Mouse (Mus musculus) hindbrain, embryonic 12.5 days (tissue): ENCODE measurements around the gene Klhl25. TPM values are rescaled to one million over a fixed set of nuclear protein-coding genes. Genes with fewer than 3 reads are reported as not detected.

Experiments used
- ATAC-seq: fragments of 200-750 bp; cut with Nextera tagmentation; 2 replicates; pipeline ENCODE4 v1.8.0; 2017; ENCODE audit warnings: moderate TSS enrichment; ENCODE audit not compliant: low FRiP score
- H3K27ac ChIP-seq: fragments of 300-500 bp; sonication (generic); 2 replicates; pipeline ENCODE4 v1.5.1; 2016; ENCODE audit warnings: mild to moderate bottlenecking
- H3K27me3 ChIP-seq: fragments of 300-500 bp; sonication (generic); 2 replicates; pipeline ENCODE4 v1.6.1; 2016; ENCODE audit warnings: mild to moderate bottlenecking
- H3K36me3 ChIP-seq: fragments of 300-500 bp; sonication (generic); 2 replicates; pipeline ENCODE4 v1.6.1; 2016; ENCODE audit warnings: mild to moderate bottlenecking
- H3K4me1 ChIP-seq: fragments of 300-500 bp; sonication (generic); 2 replicates; pipeline ENCODE4 v1.6.1; 2016
- H3K4me2 ChIP-seq: fragments of 300-500 bp; sonication (generic); replicated peaks from 2 replicates; pipeline ENCODE4 v1.6.1; 2016; ENCODE audit warnings: mild to moderate bottlenecking
- H3K4me3 ChIP-seq: fragments of 300-500 bp; sonication (generic); 2 replicates; pipeline ENCODE4 v1.5.1; 2016; ENCODE audit warnings: mild to moderate bottlenecking
- H3K9ac ChIP-seq: fragments of 300-500 bp; sonication (generic); 2 replicates; pipeline ENCODE4 v1.6.1; 2016; ENCODE audit warnings: mild to moderate bottlenecking, moderate library complexity
- H3K9me3 ChIP-seq: fragments of 300-500 bp; sonication (generic); replicated peaks from 2 replicates; pipeline ENCODE4 v1.6.1; 2016; ENCODE audit warnings: mild to moderate bottlenecking
- WGBS: fragments of 180-500 bp; shearing (Covaris S2); methylation state at CpG from one replicate; pipeline ENCODE4 v1.1.7; 2016; 5-methylcytosine and 5-hydroxymethylcytosine counted together
- polyA plus RNA-seq: library from polyadenylated mRNA; unstranded; fragments of >200 nt; fragmentation: Nextera tagmentation; extraction: Ambion mirVana; gene quantifications from 2 replicates; pipeline ENCODE4 v1.2.1, GENCODE M21; 2016

Klhl25 gene
- polyA plus RNA-seq: 26.0 and 26.7 TPM in 2 replicates

- Histone ChIP-seq H3K4me2 (peak within 1 kb of the TSS; percentile 76), H3K4me3 (peak within 1 kb of the TSS; percentile 90), H3K9me3 (no peaks in the 10 kb centered on the region), H3K27ac (peak within 1 kb of the TSS; percentile 81), H3K27me3 (no peaks in the 10 kb centered on the region), H3K36me3 (no peaks in the 10 kb centered on the region), H3K4me1 (peaks cover 29% of the 10 kb centered on the region), H3K9ac (peak within 1 kb of the TSS; percentile 87)
- under 1% methylated on average over 60 of the region's 60 CpGs for WGBS
- peak; percentile 95 for ATAC-seq
Measured at GRCm38 (mm10) chr7:75848115-75848775, at the start of gene Klhl25. Klhl25 (plus strand) TSS chr7:75848310.

GRCm38 (mm10) chr7:75800530-75800929 is 47.6 kb upstream of the Klhl25 start:
- ATAC-seq: no peak
- Histone ChIP-seq H3K36me3 (no peaks in the 10 kb centered on the region), H3K9ac (no peak overlapping the region), H3K27me3 (no peaks in the 10 kb centered on the region), H3K27ac (no peak overlapping the region), H3K9me3 (no peaks in the 10 kb centered on the region), H3K4me2 (no peak overlapping the region), H3K4me3 (no peak overlapping the region), H3K4me1 (peaks cover 7% of the 10 kb centered on the region)
- 75% methylated on average over 4 of the region's 4 CpGs for WGBS

DNA sequence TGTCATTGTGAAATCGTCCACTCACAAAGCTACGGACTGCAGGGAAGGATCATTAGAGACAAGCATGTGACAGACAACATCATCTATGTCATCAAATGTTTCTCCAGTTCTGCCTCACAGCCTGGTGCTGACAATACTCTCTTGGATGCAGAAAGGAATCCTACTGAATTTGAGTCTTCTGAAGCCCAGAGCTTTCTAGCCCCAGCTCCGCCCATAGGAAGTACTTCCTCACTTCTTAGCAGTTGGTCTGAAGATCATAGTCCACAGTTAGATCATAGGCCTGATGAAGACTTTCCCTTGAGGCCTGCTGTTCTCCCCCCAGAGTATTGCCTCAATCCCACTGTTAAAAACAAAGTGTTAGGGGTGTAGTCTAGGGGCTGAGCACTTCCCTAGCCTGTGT is 47.1 kb upstream of the Klhl25 start:
- Histone ChIP-seq H3K4me2 (no peak overlapping the region), H3K4me1 (peaks cover 7% of the 10 kb centered on the region), H3K27me3 (no peaks in the 10 kb centered on the region), H3K27ac (no peak overlapping the region), H3K4me3 (no peak overlapping the region), H3K9me3 (no peaks in the 10 kb centered on the region), H3K36me3 (no peaks in the 10 kb centered on the region), H3K9ac (no peak overlapping the region)
- ATAC-seq: no peak
- 92% methylated on average over 3 of the region's 3 CpGs for WGBS

GRCm38 (mm10) chr7:75801621-75802358 is 46.3 kb upstream of the Klhl25 start:
- no peak for ATAC-seq
- H3K4me3 ChIP-seq: no peak overlapping the region
- H3K4me2 ChIP-seq: no peak overlapping the region
- H3K4me1 ChIP-seq: no peaks in the 10 kb centered on the region; the same call in 1 of the 2 replicates
- H3K9ac ChIP-seq: no peak overlapping the region
- 88% methylated on average over 5 of the region's 5 CpGs for WGBS
- H3K27me3 ChIP-seq: no peaks in the 10 kb centered on the region
- H3K9me3 ChIP-seq: no peaks in the 10 kb centered on the region
- H3K27ac ChIP-seq: no peak overlapping the region
- H3K36me3 ChIP-seq: no peaks in the 10 kb centered on the region

GRCm38 (mm10) chr7:75802887-75803286 is 45.2 kb upstream of the Klhl25 start:
- WGBS: 72% methylated on average over 3 of the region's 3 CpGs
- H3K27ac ChIP-seq: no peak overlapping the region
- no peak overlapping the region for H3K4me2 ChIP-seq
- no peak overlapping the region for H3K9ac ChIP-seq
- no peak overlapping the region for H3K4me3 ChIP-seq
- no peaks in the 10 kb centered on the region for H3K9me3 ChIP-seq
- ATAC-seq: no peak
- H3K36me3 ChIP-seq: no peaks in the 10 kb centered on the region
- no peaks in the 10 kb centered on the region for H3K27me3 ChIP-seq
- H3K4me1 ChIP-seq: no peaks in the 10 kb centered on the region

- Histone ChIP-seq H3K9me3 (no peaks in the 10 kb centered on the region), H3K4me2 (no peak overlapping the region), H3K4me1 (no peaks in the 10 kb centered on the region), H3K27ac (no peak overlapping the region), H3K9ac (no peak overlapping the region), H3K36me3 (no peaks in the 10 kb centered on the region), H3K27me3 (no peaks in the 10 kb centered on the region), H3K4me3 (no peak overlapping the region)
- 78% methylated on average over 4 of the region's 4 CpGs for WGBS
- no peak for ATAC-seq
Measured at GRCm38 (mm10) chr7:75806161-75806560, 41.9 kb upstream of the Klhl25 start.

DNA sequence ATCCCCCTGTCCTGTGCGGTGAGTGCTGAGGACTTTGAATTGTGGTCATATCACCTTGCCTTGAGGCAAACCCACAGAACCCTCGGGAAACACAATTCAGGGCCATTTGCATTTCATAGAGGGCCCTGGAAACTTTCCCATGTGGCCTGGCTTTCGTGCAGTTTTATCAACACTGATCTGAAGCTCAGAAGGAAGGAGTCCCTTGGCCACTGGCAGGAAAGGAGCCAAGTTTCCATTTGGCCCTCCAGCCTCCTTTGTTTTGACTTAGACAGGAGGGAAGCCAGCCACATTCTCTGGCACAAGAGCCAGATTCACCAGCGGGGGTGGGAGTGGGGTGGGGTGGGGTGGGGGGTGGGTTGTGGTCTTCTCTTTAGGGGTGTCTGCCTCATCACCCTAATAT is 41.4 kb upstream of the Klhl25 start:
- H3K9ac ChIP-seq: no peak overlapping the region
- no peak for ATAC-seq
- 53% methylated on average over 4 of the region's 4 CpGs for WGBS

DNA sequence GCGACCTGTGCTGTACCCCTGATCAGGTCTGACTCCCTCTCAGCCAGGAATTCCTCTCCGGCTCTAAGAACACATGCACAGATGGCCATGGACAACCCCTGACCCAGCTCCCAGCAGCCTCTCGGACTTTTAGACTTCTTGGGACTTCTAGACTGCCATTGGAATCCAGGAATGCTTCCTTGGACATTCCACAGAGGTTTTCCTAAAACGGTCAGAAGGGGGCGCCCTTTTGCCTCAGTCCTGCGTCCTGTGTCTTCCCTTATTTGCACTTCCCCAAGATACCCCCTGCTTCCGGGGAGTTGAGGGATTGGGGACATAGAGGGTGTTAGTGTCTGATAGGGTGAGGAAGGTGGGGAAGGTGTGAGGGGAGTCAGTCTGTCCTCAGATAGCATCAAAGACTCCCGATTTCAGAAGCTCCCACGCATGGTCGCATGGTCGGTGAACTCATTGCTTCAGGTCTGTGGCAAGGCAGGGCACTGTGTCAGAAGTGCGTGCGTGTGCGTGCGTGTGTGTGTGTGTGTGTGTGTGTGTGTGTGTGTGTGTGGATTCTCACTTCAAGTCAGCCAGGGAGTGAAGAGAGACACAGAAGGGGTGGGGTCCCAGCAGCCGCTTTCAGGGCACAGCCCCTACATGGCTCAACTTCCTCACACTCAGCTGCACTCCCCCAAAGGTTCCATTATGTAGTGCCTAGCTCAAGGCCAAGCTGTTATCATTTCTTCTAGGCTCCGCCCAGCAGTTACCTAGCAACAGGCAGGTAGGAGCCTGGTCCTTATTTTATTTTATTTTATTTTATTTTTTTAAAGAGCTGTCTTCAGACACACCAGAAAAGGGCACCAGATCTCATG is 40.4 kb upstream of the Klhl25 start:
- Histone ChIP-seq H3K27me3 (no peaks in the 10 kb centered on the region), H3K4me2 (no peak overlapping the region), H3K36me3 (no peaks in the 10 kb centered on the region), H3K27ac (no peak overlapping the region), H3K4me3 (no peak overlapping the region), H3K9ac (no peak overlapping the region), H3K9me3 (no peaks in the 10 kb centered on the region), H3K4me1 (no peaks in the 10 kb centered on the region)
- no peak for ATAC-seq
- 78% methylated on average over 17 of the region's 17 CpGs for WGBS

More for the DNA sequence above, 41.4 kb upstream of the Klhl25 start:
- no peaks in the 10 kb centered on the region for H3K27me3 ChIP-seq
- no peak overlapping the region for H3K4me3 ChIP-seq
- no peak overlapping the region for H3K4me2 ChIP-seq
- no peaks in the 10 kb centered on the region for H3K4me1 ChIP-seq
- no peak overlapping the region for H3K27ac ChIP-seq
- H3K9me3 ChIP-seq: no peaks in the 10 kb centered on the region
- H3K36me3 ChIP-seq: no peaks in the 10 kb centered on the region

GRCm38 (mm10) chr7:75820687-75821086 is 27.4 kb upstream of the Klhl25 start:
- Histone ChIP-seq H3K27ac (no peak overlapping the region), H3K4me2 (no peak overlapping the region), H3K9ac (no peak overlapping the region), H3K4me3 (no peak overlapping the region), H3K9me3 (no peaks in the 10 kb centered on the region), H3K27me3 (no peaks in the 10 kb centered on the region), H3K4me1 (no peaks in the 10 kb centered on the region), H3K36me3 (no peaks in the 10 kb centered on the region)
- 89% methylated on average over 7 of the region's 7 CpGs for WGBS
- no peak for ATAC-seq

DNA sequence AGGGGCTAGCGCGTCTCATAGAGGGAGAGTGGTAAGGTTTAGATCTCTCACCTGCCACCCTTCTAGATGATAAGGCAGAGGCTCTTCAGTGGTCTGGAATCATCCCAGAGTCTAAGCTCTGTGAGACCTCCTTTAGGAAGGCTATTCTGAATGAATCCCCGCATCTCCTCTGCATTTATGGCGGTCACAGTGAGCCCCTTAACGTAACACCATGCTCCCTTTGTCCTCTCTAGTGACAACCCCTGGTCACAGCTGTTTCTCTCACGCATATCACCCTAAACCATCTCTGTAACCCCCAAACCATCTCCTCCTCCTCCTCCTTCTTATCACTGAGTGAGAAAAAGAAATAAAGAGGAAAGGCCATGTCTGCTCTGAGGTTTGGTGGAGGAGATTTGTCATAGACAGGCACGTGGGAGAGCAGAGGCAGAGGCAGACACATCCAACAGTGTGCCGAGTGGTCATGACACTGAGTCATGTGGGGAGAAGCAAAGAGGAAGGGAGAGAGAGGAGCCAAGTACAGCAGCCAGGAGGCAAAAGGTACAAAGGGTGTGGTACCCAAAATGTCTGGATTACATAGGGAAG is 25.9 kb upstream of the Klhl25 start:
- 85% methylated on average over 8 of the region's 8 CpGs for WGBS
- H3K9ac ChIP-seq: no peak overlapping the region
- no peaks in the 10 kb centered on the region for H3K4me1 ChIP-seq
- H3K4me3 ChIP-seq: no peak overlapping the region
- no peak for ATAC-seq
- no peaks in the 10 kb centered on the region for H3K9me3 ChIP-seq
- H3K27ac ChIP-seq: no peak overlapping the region
- no peaks in the 10 kb centered on the region for H3K27me3 ChIP-seq
- H3K4me2 ChIP-seq: no peak overlapping the region
- no peaks in the 10 kb centered on the region for H3K36me3 ChIP-seq

DNA sequence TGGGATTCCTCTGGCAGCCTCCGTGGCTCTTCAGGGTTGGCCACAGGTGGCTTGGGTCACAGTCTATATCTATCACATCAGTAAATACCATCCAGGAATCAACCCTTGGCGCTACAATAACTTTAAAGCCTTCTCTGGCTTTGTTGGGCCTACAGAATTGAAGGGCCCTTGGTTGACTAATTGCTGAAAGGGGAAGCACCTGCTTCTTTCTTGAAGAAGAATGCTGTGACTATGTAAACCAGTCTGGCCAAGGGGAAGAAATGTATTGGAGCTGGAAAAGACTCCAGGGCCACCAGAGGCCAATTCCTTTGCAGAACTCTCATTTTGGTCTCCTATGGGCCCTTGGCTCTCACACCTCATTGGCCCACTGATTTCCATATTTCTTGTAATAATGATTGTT is 25.0 kb upstream of the Klhl25 start:
- H3K27ac ChIP-seq: no peak overlapping the region
- no peak for ATAC-seq

More for the DNA sequence above, 25.0 kb upstream of the Klhl25 start:
- H3K27me3 ChIP-seq: no peaks in the 10 kb centered on the region
- 88% methylated on average over 2 of the region's 2 CpGs for WGBS
- H3K9ac ChIP-seq: no peak overlapping the region
- no peaks in the 10 kb centered on the region for H3K36me3 ChIP-seq
- no peaks in the 10 kb centered on the region for H3K9me3 ChIP-seq
- no peaks in the 10 kb centered on the region for H3K4me1 ChIP-seq
- no peak overlapping the region for H3K4me3 ChIP-seq
- H3K4me2 ChIP-seq: no peak overlapping the region
